Mouse (Mus musculus) kidney, embryonic 14.5 days (tissue): ENCODE data around the gene Ngf. TPM values are rescaled to one million over a fixed set of nuclear protein-coding genes. Genes with fewer than 3 reads are reported as not detected.

ENCODE experiments used
- ATAC-seq: fragments of 200-750 bp; cut with Nextera tagmentation; 2 replicates; pipeline ENCODE4 v1.8.0; 2017; ENCODE audit warnings: moderate number of reproducible peaks, mild to moderate bottlenecking, moderate TSS enrichment, moderate library complexity; ENCODE audit not compliant: low FRiP score, low TSS enrichment
- H3K27ac ChIP-seq: fragments of 300-500 bp; sonication (generic); 2 replicates; pipeline ENCODE4 v1.5.1; 2014; ENCODE audit warnings: low read depth, mild to moderate bottlenecking, low read length, moderate library complexity, mixed read lengths
- H3K27me3 ChIP-seq: fragments of 300-500 bp; sonication (generic); 2 replicates; pipeline ENCODE4 v1.6.1; 2014; ENCODE audit warnings: mild to moderate bottlenecking, low read length; ENCODE audit not compliant: control insufficient read depth, insufficient read depth
- H3K36me3 ChIP-seq: fragments of 300-500 bp; sonication (generic); 2 replicates; pipeline ENCODE4 v1.6.1; 2014; ENCODE audit warnings: low read length, mixed read lengths; ENCODE audit not compliant: control insufficient read depth, insufficient read depth
- H3K4me1 ChIP-seq: fragments of 300-500 bp; sonication (generic); 2 replicates; pipeline ENCODE4 v1.6.1; 2014; ENCODE audit warnings: low read length, mixed read lengths; ENCODE audit not compliant: control insufficient read depth, insufficient read depth
- H3K4me2 ChIP-seq: fragments of 300-500 bp; sonication (generic); replicated peaks from 2 replicates; pipeline ENCODE4 v1.6.1; 2014; ENCODE audit warnings: low read depth, mild to moderate bottlenecking, low read length
- H3K4me3 ChIP-seq: fragments of 300-500 bp; sonication (generic); 2 replicates; pipeline ENCODE4 v1.5.1; 2014; ENCODE audit warnings: mild to moderate bottlenecking, low read length
- H3K9ac ChIP-seq: fragments of 300-500 bp; sonication (generic); 2 replicates; pipeline ENCODE4 v1.6.1; 2014; ENCODE audit warnings: low read depth, mild to moderate bottlenecking, low read length, moderate library complexity
- H3K9me3 ChIP-seq: fragments of 300-500 bp; sonication (generic); 2 replicates; pipeline ENCODE4 v1.6.1; 2016; ENCODE audit warnings: low read length; ENCODE audit not compliant: control insufficient read depth
- polyA plus RNA-seq: library from polyadenylated mRNA; unstranded; fragments of >200 nt; fragmentation: Nextera tagmentation; extraction: Ambion mirVana; gene quantifications from 2 replicates; pipeline ENCODE4 v1.2.1, GENCODE M21; 2014

Gene Ngf
- polyA plus RNA-seq, 1 experiment from 2014 or later: 2.7 TPM

- no peak overlapping the region for H3K9ac ChIP-seq
- no peak overlapping the region for H3K4me2 ChIP-seq
- H3K9me3 ChIP-seq: no peaks in the 10 kb centered on the region
- no peak overlapping the region for H3K27ac ChIP-seq
- no peaks in the 10 kb centered on the region for H3K27me3 ChIP-seq
- H3K4me1 ChIP-seq: no peaks in the 10 kb centered on the region
- no peak for ATAC-seq
- H3K4me3 ChIP-seq: no peak overlapping the region
- H3K36me3 ChIP-seq: no peaks in the 10 kb centered on the region
These were observed 86.9 kb downstream of the Ngf start for GRCm38 (mm10) chr3:102556645-102557044.
